Mouse (Mus musculus) stomach, embryonic 16.5 days (tissue): ENCODE data around the gene Atxn1. TPM values are rescaled to one million over a fixed set of nuclear protein-coding genes. Genes with fewer than 3 reads are reported as not detected.

Experiments
- ATAC-seq: fragments of 200-750 bp; cut with Nextera tagmentation; 2 replicates; pipeline ENCODE4 v1.8.0; 2017; ENCODE audit warnings: moderate number of reproducible peaks, moderate TSS enrichment; ENCODE audit not compliant: insufficient read depth, low FRiP score
- H3K27ac ChIP-seq: fragments of 300-500 bp; sonication (generic); 2 replicates; pipeline ENCODE4 v1.5.1; 2014; ENCODE audit warnings: low read length
- H3K27me3 ChIP-seq: fragments of 300-500 bp; sonication (generic); 2 replicates; pipeline ENCODE4 v1.6.1; 2014; ENCODE audit warnings: low read length, control low read depth, mixed read lengths; ENCODE audit not compliant: control insufficient read depth, insufficient read depth
- H3K36me3 ChIP-seq: fragments of 300-500 bp; sonication (generic); 2 replicates; pipeline ENCODE4 v1.6.1; 2014; ENCODE audit warnings: low read length; ENCODE audit not compliant: control insufficient read depth, insufficient read depth
- H3K4me1 ChIP-seq: fragments of 300-500 bp; sonication (generic); 2 replicates; pipeline ENCODE4 v1.6.1; 2014; ENCODE audit warnings: low read length, control low read depth, mixed read lengths; ENCODE audit not compliant: control insufficient read depth, insufficient read depth
- H3K4me2 ChIP-seq: fragments of 300-500 bp; sonication (generic); 2 replicates; pipeline ENCODE4 v1.6.1; 2014; ENCODE audit warnings: low read depth, low read length, mixed read lengths
- H3K4me3 ChIP-seq: fragments of 300-500 bp; sonication (generic); replicated peaks from 2 replicates; pipeline ENCODE4 v1.5.1; 2014; ENCODE audit warnings: mild to moderate bottlenecking, low read length
- H3K9ac ChIP-seq: fragments of 300-500 bp; sonication (generic); 2 replicates; pipeline ENCODE4 v1.6.1; 2014; ENCODE audit warnings: low read length
- H3K9me3 ChIP-seq: fragments of 300-500 bp; sonication (generic); replicated peaks from 2 replicates; pipeline ENCODE4 v1.6.1; 2016; ENCODE audit warnings: low read length, control low read depth; ENCODE audit not compliant: control insufficient read depth
- WGBS: fragments of 180-500 bp; shearing (Covaris S2); extraction: QIAGEN DNeasy Blood & Tissue Kit; methylation state at CpG from one replicate; pipeline ENCODE4 v1.1.7; 2014; 5-methylcytosine and 5-hydroxymethylcytosine counted together
- polyA plus RNA-seq: library from polyadenylated mRNA; unstranded; fragments of >200 nt; fragmentation: Nextera tagmentation; extraction: Ambion mirVana; gene quantifications from 2 replicates; pipeline ENCODE4 v1.2.1, GENCODE M21; 2015

Atxn1 gene
- polyA plus RNA-seq, 1 experiment from 2014 or later: 7.8 TPM

DNA sequence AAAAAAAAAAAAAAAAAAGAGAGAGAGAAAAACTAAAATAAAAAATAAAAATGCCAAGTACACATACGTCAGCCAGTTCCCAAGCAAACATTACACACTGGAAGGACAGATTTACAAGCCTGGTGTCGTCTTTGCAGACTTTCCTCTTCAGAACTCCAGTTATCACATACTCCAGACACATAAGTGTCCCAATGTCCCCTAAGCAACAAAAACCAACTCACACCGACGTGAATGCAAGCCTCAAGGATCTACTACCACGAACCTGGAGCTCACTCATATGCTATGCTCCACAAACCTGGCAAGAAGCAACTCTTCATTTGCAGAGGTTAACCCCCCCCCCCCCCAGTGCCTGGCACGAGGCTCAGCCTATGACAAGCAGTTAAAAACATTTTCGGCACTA is 136.8 kb downstream of the Atxn1 start:
- Histone ChIP-seq H3K27ac (no peak overlapping the region), H3K4me3 (no peak overlapping the region), H3K4me2 (no peak overlapping the region), H3K9ac (no peak overlapping the region), H3K36me3 (no peaks in the 10 kb centered on the region), H3K27me3 (no peaks in the 10 kb centered on the region), H3K9me3 (no peaks in the 10 kb centered on the region), H3K4me1 (no peaks in the 10 kb centered on the region)
- 72% methylated on average over 7 of the region's 7 CpGs for WGBS
- ATAC-seq: no peak

DNA sequence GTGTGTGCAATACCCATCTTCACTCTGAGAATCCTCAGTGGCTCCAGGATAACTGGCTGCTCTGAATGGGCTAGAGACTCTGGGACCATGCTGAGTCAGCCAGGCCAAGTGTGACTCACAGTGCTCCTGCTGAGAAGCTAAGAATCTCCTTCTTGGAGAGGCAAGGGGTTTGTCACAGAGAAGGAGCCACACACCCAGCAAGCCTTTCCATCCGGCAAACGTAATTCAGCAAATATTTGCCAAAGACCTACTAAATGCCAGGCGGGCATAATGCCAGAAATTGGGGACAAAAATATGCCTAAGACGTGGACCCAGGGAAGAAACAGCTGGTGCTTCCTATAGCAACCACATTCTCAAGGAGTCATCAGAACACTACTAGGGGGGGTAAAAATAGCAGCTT is 137.2 kb downstream of the Atxn1 start:
- no peaks in the 10 kb centered on the region for H3K4me1 ChIP-seq
- ATAC-seq: peak; percentile 37; the same call in 1 of the 2 replicates
- no peak overlapping the region for H3K27ac ChIP-seq
- no peaks in the 10 kb centered on the region for H3K9me3 ChIP-seq
- H3K9ac ChIP-seq: no peak overlapping the region
- no peak overlapping the region for H3K4me2 ChIP-seq
- H3K4me3 ChIP-seq: no peak overlapping the region
- no peaks in the 10 kb centered on the region for H3K36me3 ChIP-seq
- WGBS: 36% methylated on average over 4 of the region's 4 CpGs
- no peaks in the 10 kb centered on the region for H3K27me3 ChIP-seq

DNA sequence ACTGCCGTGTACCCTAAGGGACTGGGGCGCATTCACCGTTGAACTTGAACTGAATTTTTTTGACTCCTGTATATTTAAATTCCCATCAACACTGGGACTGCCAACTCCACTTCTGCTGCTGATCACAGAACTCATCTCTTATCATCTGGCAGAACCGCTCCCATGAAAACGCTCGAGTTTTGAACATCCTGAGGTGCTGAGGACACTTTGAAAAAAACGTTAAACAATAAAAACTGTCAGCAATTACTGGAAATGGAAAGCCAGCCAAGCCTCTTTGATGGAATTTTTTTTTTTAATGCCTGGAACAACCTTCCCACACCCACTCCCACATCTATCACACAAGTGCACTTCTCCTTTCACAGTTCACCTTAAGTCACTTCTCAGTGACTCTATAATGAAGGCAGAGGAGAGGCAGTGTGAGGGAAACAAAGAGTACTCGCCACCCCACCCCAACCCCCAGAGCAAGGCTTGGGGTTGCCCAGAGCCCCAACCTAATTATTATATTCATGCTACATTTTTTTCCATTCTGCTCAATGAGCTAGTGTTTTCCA is 137.7 kb downstream of the Atxn1 start:
- Histone ChIP-seq H3K27ac (no peak overlapping the region), H3K27me3 (no peaks in the 10 kb centered on the region), H3K9me3 (no peaks in the 10 kb centered on the region), H3K4me2 (no peak overlapping the region), H3K9ac (no peak overlapping the region), H3K36me3 (no peaks in the 10 kb centered on the region), H3K4me3 (no peak overlapping the region), H3K4me1 (no peaks in the 10 kb centered on the region)
- WGBS: 78% methylated on average over 8 of the region's 8 CpGs
- no peak for ATAC-seq

DNA sequence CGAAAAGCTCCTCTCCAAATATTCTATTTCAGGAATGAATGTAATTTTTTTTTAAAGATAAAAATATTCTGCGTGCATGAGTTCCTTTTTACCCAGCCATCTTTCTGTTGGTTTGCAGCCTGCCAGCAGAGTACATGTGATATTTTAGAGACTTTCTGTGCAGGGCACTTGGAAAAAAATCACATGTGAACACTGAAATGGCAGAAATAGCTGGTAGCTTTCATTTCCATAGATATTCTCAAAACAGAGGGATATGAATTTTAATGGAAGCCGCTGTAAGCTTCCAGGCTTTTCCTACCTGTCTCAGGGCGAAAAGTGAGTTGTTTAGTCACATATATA is 142.3 kb downstream of the Atxn1 start:
- Histone ChIP-seq H3K36me3 (no peaks in the 10 kb centered on the region), H3K4me3 (no peak overlapping the region), H3K27ac (no peak overlapping the region), H3K9ac (no peak overlapping the region), H3K9me3 (no peaks in the 10 kb centered on the region), H3K27me3 (no peaks in the 10 kb centered on the region), H3K4me2 (no peak overlapping the region), H3K4me1 (no peaks in the 10 kb centered on the region)
- ATAC-seq: no peak
- 90% methylated on average over 4 of the region's 4 CpGs for WGBS

DNA sequence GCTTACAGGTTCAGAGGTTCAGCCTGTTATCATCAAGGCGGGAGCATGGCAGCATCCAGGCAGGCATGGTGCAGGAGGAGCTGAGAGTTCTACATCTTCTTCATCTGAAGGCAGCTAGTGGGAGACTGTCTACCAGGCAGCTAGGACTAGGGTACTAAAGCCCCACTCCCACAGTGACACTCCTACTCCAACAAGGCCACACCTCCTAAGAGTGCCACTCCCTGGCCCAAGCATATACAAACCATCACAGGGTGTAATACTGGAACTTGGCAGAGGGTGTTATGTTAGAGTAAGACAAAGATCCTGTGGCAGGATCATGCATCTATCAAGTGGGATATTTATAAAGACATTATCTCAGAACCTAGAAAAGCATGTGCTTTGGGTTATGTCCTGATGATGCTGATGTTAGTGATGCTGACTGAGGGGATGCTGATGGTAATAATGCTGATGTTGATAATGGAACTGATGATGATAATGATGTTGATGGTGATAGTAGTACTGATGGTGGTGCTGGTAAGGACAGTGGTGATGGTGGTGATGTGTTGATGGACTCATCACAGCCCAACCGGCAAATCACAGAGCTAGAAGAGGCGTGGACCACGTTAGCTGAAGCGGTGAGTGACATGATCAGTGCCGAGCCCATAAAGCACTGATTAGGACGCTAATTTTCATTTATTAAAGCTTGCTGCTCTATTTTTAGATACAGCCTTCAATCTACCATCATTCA is 142.9 kb downstream of the Atxn1 start:
- no peak overlapping the region for H3K9ac ChIP-seq
- no peaks in the 10 kb centered on the region for H3K9me3 ChIP-seq
- no peaks in the 10 kb centered on the region for H3K36me3 ChIP-seq
- no peak overlapping the region for H3K4me2 ChIP-seq
- 90% methylated on average over 7 of the region's 7 CpGs for WGBS
- H3K4me3 ChIP-seq: no peak overlapping the region
- H3K27me3 ChIP-seq: no peaks in the 10 kb centered on the region
- no peaks in the 10 kb centered on the region for H3K4me1 ChIP-seq
- no peak overlapping the region for H3K27ac ChIP-seq
- ATAC-seq: no peak

DNA sequence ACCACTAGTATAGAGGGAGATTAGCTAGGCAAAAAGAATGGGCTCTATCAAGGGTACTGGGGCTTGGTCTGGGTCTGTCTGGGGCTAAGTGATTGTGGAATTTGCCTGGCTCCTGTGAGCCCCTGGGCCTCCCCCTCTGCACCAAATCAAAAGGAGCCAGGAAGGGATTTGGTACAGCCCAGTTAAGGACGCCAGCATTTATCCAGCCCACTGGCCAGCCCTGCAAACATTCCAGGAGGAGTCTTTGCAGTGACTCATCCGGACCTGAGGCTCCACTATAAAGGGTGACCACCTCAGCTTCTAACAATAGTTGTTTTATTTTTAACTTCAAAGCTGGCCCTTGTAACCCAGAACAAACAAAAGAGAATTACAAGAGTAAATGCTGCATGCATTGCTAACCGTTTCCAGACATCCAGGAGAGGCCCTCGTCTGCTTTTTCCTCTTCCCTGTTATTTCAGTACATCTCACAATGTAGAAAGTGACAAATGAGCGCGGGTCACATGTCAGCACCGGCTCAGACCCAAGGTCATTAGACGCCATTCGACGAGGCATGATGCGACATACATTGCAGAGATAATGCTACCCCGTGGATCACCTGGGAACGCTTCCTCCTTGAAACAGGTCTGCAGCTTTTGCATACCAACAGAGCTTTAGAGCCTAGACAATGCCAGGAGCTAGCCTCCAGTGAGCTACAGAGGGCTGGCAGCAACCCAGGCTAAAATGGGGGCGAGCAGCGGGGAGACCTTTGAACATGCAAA is 144.2 kb downstream of the Atxn1 start:
- whole genome bisulfite sequencing: 36% methylated on average over 15 of the region's 15 CpGs
- no peak overlapping the region for H3K4me2 ChIP-seq
- no peaks in the 10 kb centered on the region for H3K4me1 ChIP-seq
- peak overlapping the region; percentile 13; the same call in 1 of the 2 replicates for H3K27ac ChIP-seq
- H3K9me3 ChIP-seq: no peaks in the 10 kb centered on the region
- no peak overlapping the region for H3K4me3 ChIP-seq
- no peak overlapping the region for H3K9ac ChIP-seq
- H3K27me3 ChIP-seq: no peaks in the 10 kb centered on the region
- ATAC-seq: peak; percentile 71; the same call in 1 of the 2 replicates
- H3K36me3 ChIP-seq: no peaks in the 10 kb centered on the region

DNA sequence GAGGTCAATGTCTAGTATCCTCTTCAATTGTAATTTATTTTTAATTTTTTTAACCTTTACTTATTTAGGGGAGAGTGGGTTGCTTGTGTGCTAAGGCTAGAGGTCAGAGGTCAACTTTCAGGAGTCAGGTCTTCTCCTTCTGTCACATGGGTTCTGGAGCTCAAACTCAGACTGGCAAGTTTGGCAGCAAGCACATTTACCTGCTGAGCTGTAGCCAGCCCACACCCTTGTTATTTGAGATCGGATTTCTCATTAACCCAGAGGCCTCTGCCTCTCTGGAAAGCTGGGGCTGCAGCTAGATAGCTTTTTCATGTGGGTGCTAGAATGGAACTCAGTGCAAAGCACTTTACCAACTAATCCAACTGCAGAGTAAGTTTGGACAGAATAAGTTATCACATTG is 148.1 kb downstream of the Atxn1 start:
- no peak overlapping the region for H3K4me2 ChIP-seq
- 42% methylated on average over 1 of the region's 1 CpGs for WGBS
- no peaks in the 10 kb centered on the region for H3K9me3 ChIP-seq
- no peak overlapping the region for H3K4me3 ChIP-seq
- ATAC-seq: no peak; the same call in 1 of the 2 replicates
- no peaks in the 10 kb centered on the region for H3K36me3 ChIP-seq
- no peaks in the 10 kb centered on the region for H3K27me3 ChIP-seq
- no peaks in the 10 kb centered on the region for H3K4me1 ChIP-seq
- H3K9ac ChIP-seq: no peak overlapping the region
- no peak overlapping the region for H3K27ac ChIP-seq

DNA sequence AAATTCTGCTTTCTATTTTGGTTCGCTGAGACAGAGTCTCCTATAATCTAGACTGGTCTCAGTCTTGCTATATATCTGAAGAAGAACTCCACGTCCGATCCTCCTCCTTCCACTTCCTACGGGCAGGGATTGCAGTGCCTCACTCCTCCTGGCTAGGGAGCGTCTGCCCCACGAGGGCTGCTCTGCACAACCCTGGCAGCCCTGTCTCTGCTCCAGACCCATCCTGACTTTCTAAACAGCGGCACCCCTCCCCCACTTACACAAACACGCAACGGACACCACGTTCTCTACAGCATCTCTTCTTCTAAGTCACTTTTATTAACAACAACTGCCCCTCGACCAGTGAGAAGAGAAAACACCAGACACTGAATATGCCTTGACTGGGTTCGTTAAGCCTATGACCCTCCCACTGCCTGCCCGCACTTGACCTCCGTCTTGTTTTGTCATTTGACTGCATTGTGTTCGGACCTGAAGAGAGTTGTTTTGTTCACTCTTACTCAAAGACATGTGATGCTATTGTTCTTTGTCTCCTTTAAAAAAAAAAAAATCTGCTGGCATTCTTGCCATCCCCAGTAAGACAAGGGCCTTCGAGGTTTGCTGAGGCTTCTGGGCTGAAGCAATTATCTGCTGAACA is 154.9 kb downstream of the Atxn1 start:
- WGBS: 52% methylated on average over 16 of the region's 16 CpGs
- H3K36me3 ChIP-seq: no peaks in the 10 kb centered on the region
- no peak overlapping the region for H3K4me2 ChIP-seq
- H3K9ac ChIP-seq: no peak overlapping the region
- H3K27me3 ChIP-seq: no peaks in the 10 kb centered on the region
- no peaks in the 10 kb centered on the region for H3K9me3 ChIP-seq
- no peak overlapping the region for H3K4me3 ChIP-seq
- no peak overlapping the region for H3K27ac ChIP-seq
- no peak for ATAC-seq
- no peaks in the 10 kb centered on the region for H3K4me1 ChIP-seq

DNA sequence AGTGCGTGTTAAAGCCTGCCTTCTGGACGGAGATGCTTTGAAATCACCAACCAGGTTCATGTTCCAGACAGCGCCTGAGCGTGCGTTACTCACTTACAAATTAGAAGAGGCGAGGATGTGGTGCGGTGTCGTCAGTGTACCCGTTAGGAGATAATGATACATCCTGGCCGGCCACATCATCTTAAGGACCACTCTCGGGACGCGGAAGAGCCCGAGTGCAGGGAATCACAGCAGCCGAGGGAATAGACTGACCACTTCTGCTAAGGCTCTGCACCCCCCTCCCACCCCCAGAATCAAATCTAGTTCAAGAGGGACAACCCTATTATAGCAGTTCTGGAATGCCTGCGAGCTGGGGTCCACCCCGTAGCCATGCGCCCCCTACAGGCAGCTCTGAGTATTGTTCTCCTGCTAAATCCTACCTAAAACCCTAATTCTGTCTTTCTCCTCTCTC is 157.2 kb downstream of the Atxn1 start:
- no peak overlapping the region for H3K27ac ChIP-seq
- peak overlapping the region; percentile 28; the same call in 1 of the 2 replicates for H3K4me2 ChIP-seq
- H3K36me3 ChIP-seq: no peaks in the 10 kb centered on the region
- no peaks in the 10 kb centered on the region for H3K27me3 ChIP-seq
- WGBS: 57% methylated on average over 18 of the region's 18 CpGs
- H3K9ac ChIP-seq: no peak overlapping the region
- no peaks in the 10 kb centered on the region for H3K9me3 ChIP-seq
- no peak overlapping the region for H3K4me3 ChIP-seq
- ATAC-seq: no peak
- no peaks in the 10 kb centered on the region for H3K4me1 ChIP-seq
